Mouse (Mus musculus) activated CD4-positive, CD25-positive, alpha-beta regulatory T cell, adult 9 weeks (primary cell): ENCODE data around the gene Zfp536. TPM values are rescaled to one million over a fixed set of nuclear protein-coding genes. Genes with fewer than 3 reads are reported as not detected.

Experiments
- polyA plus RNA-seq: library from polyadenylated mRNA; unstranded; fragments of 100-300 nt; shearing (Covaris generic); gene quantifications from one replicate; pipeline ENCODE4 v1.2.1, GENCODE M21; 2017

Gene Zfp536
- 0.75 TPM for polyA plus RNA-seq

DNA sequence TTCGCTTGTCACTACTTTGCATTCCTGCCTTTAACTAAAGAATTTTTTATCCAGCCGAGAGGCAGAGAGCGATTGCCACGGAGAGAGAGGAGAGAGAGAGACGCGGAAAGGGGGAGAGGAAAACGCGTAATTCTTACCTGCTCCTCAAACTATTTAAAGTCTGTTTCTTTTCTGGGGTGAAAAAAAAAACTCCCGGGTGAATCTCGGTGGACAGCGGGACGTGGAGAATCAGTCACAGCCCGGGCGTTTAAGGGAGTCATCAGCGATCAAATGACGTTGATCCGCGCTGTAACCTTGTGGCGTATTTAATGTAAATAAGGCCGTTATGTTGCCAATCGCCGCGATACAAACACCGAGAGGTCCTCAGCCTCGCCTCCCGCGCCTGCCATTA is at the start of gene Zfp536:
TSS of gene Zfp536 (minus strand) at position 330 of the 391 bp plus-strand sequence.

Other genes starting within 250 kb of the Zfp536 start
- gene Uri1, start 249.9 kb upstream of the Zfp536 start, polyA plus RNA-seq, result 10.5 TPM